Mouse (Mus musculus): ENCODE data around the gene Fam50b. TPM values are rescaled to one million over a fixed set of nuclear protein-coding genes. Genes with fewer than 3 reads are reported as not detected.

The Fam50b gene
- not detected in 2 replicates for polyA plus RNA-seq (2012; rRNA removed)

GRCm38 (mm10) chr13:34734686-34735085 is at the start of gene Fam50b:
Gene Fam50b (plus strand): TSS chr13:34734850.
- Histone ChIP-seq H3K27ac (ENCODE audit: insufficient read depth, low read depth, low read length) (no peak within 1 kb of the TSS), H3K4me1 (ENCODE audit: control insufficient read depth, insufficient read depth, insufficient read length, low read length) (peaks cover 15% of the 10 kb centered on the region; the same call in 1 of the 2 replicates), H3K27me3 (ENCODE audit: control insufficient read depth, insufficient read depth, low read length) (no peaks in the 10 kb centered on the region), H3K36me3 (ENCODE audit: control insufficient read depth, insufficient read depth, low read length) (no peaks in the 10 kb centered on the region), H3K4me3 (ENCODE audit: low read depth, low read length) (no peak within 1 kb of the TSS)
- whole genome bisulfite sequencing: 13% methylated on average over 5 of the region's 5 CpGs
- TF ChIP-seq CTCF (IDR thresholded peaks at IDR 0.05; ENCODE audit: extremely low read depth, insufficient read length, insufficient replicate concordance, low read depth, low read length): no peak
- no peak for TF ChIP-seq POLR2A (IDR thresholded peaks at IDR 0.05; ENCODE audit: low read depth, low read length)

GRCm38 (mm10) chr13:34685008-34685765 is 49.5 kb upstream of the Fam50b start:
- H3K4me1 ChIP-seq (ENCODE audit: control insufficient read depth, insufficient read depth, insufficient read length, low read length): no peaks in the 10 kb centered on the region
- TF ChIP-seq CTCF (IDR thresholded peaks at IDR 0.05; ENCODE audit: extremely low read depth, insufficient read length, insufficient replicate concordance, low read depth, low read length): no peak
- TF ChIP-seq POLR2A (IDR thresholded peaks at IDR 0.05; ENCODE audit: low read depth, low read length): no peak
- H3K27ac ChIP-seq (ENCODE audit: insufficient read depth, low read depth, low read length): no peak overlapping the region
- no peak overlapping the region for H3K4me3 ChIP-seq (ENCODE audit: low read depth, low read length)
- H3K27me3 ChIP-seq (ENCODE audit: control insufficient read depth, insufficient read depth, low read length): no peaks in the 10 kb centered on the region
- 82% methylated on average over 7 of the region's 7 CpGs for WGBS
- no peaks in the 10 kb centered on the region for H3K36me3 ChIP-seq (ENCODE audit: control insufficient read depth, insufficient read depth, low read length)

- 70% methylated on average over 1 of the region's 1 CpGs for WGBS
These were observed 43.6 kb upstream of the Fam50b start for GRCm38 (mm10) chr13:34691049-34691448.

GRCm38 (mm10) chr13:34693111-34693510 is 41.5 kb upstream of the Fam50b start:
- Histone ChIP-seq H3K27me3 (ENCODE audit: control insufficient read depth, insufficient read depth, low read length) (no peaks in the 10 kb centered on the region), H3K4me1 (ENCODE audit: control insufficient read depth, insufficient read depth, insufficient read length, low read length) (peaks cover 2% of the 10 kb centered on the region; the same call in 1 of the 2 replicates), H3K4me3 (ENCODE audit: low read depth, low read length) (no peak overlapping the region), H3K27ac (ENCODE audit: insufficient read depth, low read depth, low read length) (no peak overlapping the region), H3K36me3 (ENCODE audit: control insufficient read depth, insufficient read depth, low read length) (no peaks in the 10 kb centered on the region)
- WGBS: 55% methylated on average over 6 of the region's 6 CpGs
- TF ChIP-seq POLR2A (IDR thresholded peaks at IDR 0.05; ENCODE audit: low read depth, low read length): no peak
- no peak for TF ChIP-seq CTCF (IDR thresholded peaks at IDR 0.05; ENCODE audit: extremely low read depth, insufficient read length, insufficient replicate concordance, low read depth, low read length)

More at GRCm38 (mm10) chr13:34691049-34691448, 43.6 kb upstream of the Fam50b start:
- H3K4me3 ChIP-seq (ENCODE audit: low read depth, low read length): no peak overlapping the region
- no peaks in the 10 kb centered on the region for H3K4me1 ChIP-seq (ENCODE audit: control insufficient read depth, insufficient read depth, insufficient read length, low read length)
- H3K36me3 ChIP-seq (ENCODE audit: control insufficient read depth, insufficient read depth, low read length): no peaks in the 10 kb centered on the region
- no peak overlapping the region for H3K27ac ChIP-seq (ENCODE audit: insufficient read depth, low read depth, low read length)
- no peak for TF ChIP-seq POLR2A (IDR thresholded peaks at IDR 0.05; ENCODE audit: low read depth, low read length)
- TF ChIP-seq CTCF (IDR thresholded peaks at IDR 0.05; ENCODE audit: extremely low read depth, insufficient read length, insufficient replicate concordance, low read depth, low read length): no peak
- no peaks in the 10 kb centered on the region for H3K27me3 ChIP-seq (ENCODE audit: control insufficient read depth, insufficient read depth, low read length)

- no peak for TF ChIP-seq CTCF (IDR thresholded peaks at IDR 0.05; ENCODE audit: extremely low read depth, insufficient read length, insufficient replicate concordance, low read depth, low read length)
- TF ChIP-seq POLR2A (IDR thresholded peaks at IDR 0.05; ENCODE audit: low read depth, low read length): no peak
- Histone ChIP-seq H3K4me3 (ENCODE audit: low read depth, low read length) (no peak overlapping the region), H3K27ac (ENCODE audit: insufficient read depth, low read depth, low read length) (no peak overlapping the region), H3K36me3 (ENCODE audit: control insufficient read depth, insufficient read depth, low read length) (no peaks in the 10 kb centered on the region), H3K27me3 (ENCODE audit: control insufficient read depth, insufficient read depth, low read length) (no peaks in the 10 kb centered on the region), H3K4me1 (ENCODE audit: control insufficient read depth, insufficient read depth, insufficient read length, low read length) (peaks cover 2% of the 10 kb centered on the region; the same call in 1 of the 2 replicates)
- 52% methylated on average over 7 of the region's 7 CpGs for WGBS
These were observed 37.8 kb upstream of the Fam50b start for GRCm38 (mm10) chr13:34696734-34697332.

GRCm38 (mm10) chr13:34700091-34700490 is 34.6 kb upstream of the Fam50b start:
- WGBS: 69% methylated on average over 2 of the region's 2 CpGs
- H3K36me3 ChIP-seq (ENCODE audit: control insufficient read depth, insufficient read depth, low read length): no peaks in the 10 kb centered on the region
- no peak overlapping the region for H3K4me3 ChIP-seq (ENCODE audit: low read depth, low read length)
- no peaks in the 10 kb centered on the region for H3K27me3 ChIP-seq (ENCODE audit: control insufficient read depth, insufficient read depth, low read length)
- no peak for TF ChIP-seq POLR2A (IDR thresholded peaks at IDR 0.05; ENCODE audit: low read depth, low read length)
- TF ChIP-seq CTCF (IDR thresholded peaks at IDR 0.05; ENCODE audit: extremely low read depth, insufficient read length, insufficient replicate concordance, low read depth, low read length): no peak
- H3K27ac ChIP-seq (ENCODE audit: insufficient read depth, low read depth, low read length): no peak overlapping the region
- peaks cover 2% of the 10 kb centered on the region; the same call in 1 of the 2 replicates for H3K4me1 ChIP-seq (ENCODE audit: control insufficient read depth, insufficient read depth, insufficient read length, low read length)

- WGBS: 91% methylated on average over 1 of the region's 1 CpGs
- H3K27me3 ChIP-seq (ENCODE audit: control insufficient read depth, insufficient read depth, low read length): no peaks in the 10 kb centered on the region
- TF ChIP-seq POLR2A (IDR thresholded peaks at IDR 0.05; ENCODE audit: low read depth, low read length) (no peak), CTCF (IDR thresholded peaks at IDR 0.05; ENCODE audit: extremely low read depth, insufficient read length, insufficient replicate concordance, low read depth, low read length) (no peak)
- no peak overlapping the region for H3K4me3 ChIP-seq (ENCODE audit: low read depth, low read length)
- H3K4me1 ChIP-seq (ENCODE audit: control insufficient read depth, insufficient read depth, insufficient read length, low read length): peaks cover 2% of the 10 kb centered on the region; the same call in 1 of the 2 replicates
- H3K27ac ChIP-seq (ENCODE audit: insufficient read depth, low read depth, low read length): no peak overlapping the region
- no peaks in the 10 kb centered on the region for H3K36me3 ChIP-seq (ENCODE audit: control insufficient read depth, insufficient read depth, low read length)
These were observed 34.0 kb upstream of the Fam50b start for GRCm38 (mm10) chr13:34700630-34701029.
